Mouse (Mus musculus) right cerebral cortex, postnatal 10 days (tissue): ENCODE results near the gene Gabarapl1.

Experiments used
- DNase-seq, 2 experiments: peaks; one replicate each; pipeline ENCODE4 v3.0.0; 2021; ENCODE audit warnings: low spot score in 2 of 2

Gabarapl1 gene

GRCm38 (mm10) chr6:129535723-129536122, 2.8 kb downstream of the Gabarapl1 start:
- DNase-seq: no peak

- no peak for DNase-seq
These were observed 5.6 kb downstream of the Gabarapl1 start for GRCm38 (mm10) chr6:129538555-129538954.

GRCm38 (mm10) chr6:129541931-129542330, 9.0 kb downstream of the Gabarapl1 start:
- DNase-seq: peak in 1 of 2 experiments; percentile 57

- no peak for DNase-seq
These were observed 9.6 kb downstream of the Gabarapl1 start for GRCm38 (mm10) chr6:129542540-129542939.

DNA sequence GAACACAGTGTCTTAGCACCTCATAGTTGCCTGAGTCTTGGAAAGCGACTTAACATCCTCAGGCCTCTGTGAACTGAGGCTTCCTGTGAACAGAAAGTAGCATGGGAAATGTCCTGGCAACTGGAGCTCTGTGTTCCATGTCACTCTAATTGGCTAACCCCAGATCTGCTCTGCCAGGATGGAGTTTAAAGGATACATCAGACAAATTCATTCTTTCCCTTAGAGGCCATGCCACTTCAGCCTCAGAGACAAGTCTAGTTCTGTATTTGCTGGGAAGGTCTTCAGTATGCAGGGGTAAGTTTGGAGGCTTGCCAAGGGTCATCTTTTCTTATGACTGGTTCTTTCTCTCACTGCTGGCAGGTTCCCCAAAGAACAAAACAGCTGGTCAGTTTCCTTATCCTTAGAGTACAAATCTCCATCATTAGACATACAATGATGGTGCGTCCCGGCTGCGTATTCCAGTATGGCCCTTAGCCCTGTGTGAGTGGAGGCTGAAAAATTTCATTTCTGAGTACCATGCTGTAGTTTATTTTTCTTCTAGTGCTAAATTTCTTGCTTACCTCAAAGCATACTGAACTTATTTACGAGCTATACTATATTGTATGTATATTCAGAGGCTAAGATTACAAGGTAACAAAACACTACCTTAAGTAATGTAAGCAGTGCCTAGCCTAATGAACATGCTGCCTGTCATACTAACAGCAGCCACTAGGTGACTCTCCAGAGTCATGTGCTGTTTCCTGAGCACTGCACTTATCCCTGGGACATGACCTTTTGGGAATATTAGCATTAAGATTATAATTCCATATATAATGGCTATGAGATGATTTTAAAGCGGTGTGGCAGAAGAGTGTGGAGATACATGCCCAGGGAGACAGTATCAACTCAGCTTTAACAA, 11.0 kb downstream of the Gabarapl1 start:
- peak; percentile 83 for DNase-seq

DNA sequence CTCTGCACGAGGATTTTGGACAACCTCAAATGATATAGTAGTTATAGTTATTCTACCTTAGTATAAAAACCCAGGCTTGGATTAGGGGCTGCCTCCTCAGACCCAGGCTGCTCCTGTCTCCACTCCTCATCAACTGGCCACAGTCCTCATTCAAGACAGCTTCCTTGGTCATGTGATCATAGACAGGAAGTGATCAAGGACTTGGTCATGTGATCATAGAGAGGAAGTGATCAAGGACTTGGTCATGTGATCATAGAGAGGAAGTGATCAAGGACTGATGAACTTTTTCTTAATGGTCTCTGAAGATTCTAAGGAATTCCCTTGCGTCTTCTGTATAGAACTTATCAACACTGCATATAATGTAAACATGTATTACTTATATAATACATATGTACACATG, 14.3 kb downstream of the Gabarapl1 start:
- no peak for DNase-seq

DNA sequence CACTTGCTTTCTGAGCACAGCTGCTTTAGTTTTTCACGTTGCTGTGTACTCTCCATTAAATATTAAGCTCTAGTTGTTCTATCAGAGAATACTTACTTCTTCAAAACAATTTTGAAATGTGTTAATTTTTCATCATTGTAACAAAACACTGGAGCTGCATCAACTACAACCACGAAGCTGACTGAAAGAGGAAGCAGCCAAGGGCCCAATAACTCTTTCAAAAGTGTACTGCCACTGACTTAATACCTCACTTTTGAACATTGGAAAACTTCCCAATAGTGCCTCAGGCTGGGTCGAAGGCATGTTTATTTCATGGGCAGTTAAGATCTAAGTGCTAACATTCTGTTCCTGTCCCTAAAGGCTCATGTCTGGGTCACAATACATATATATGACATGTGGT, 15.0 kb downstream of the Gabarapl1 start:
- DNase-seq: no peak

DNA sequence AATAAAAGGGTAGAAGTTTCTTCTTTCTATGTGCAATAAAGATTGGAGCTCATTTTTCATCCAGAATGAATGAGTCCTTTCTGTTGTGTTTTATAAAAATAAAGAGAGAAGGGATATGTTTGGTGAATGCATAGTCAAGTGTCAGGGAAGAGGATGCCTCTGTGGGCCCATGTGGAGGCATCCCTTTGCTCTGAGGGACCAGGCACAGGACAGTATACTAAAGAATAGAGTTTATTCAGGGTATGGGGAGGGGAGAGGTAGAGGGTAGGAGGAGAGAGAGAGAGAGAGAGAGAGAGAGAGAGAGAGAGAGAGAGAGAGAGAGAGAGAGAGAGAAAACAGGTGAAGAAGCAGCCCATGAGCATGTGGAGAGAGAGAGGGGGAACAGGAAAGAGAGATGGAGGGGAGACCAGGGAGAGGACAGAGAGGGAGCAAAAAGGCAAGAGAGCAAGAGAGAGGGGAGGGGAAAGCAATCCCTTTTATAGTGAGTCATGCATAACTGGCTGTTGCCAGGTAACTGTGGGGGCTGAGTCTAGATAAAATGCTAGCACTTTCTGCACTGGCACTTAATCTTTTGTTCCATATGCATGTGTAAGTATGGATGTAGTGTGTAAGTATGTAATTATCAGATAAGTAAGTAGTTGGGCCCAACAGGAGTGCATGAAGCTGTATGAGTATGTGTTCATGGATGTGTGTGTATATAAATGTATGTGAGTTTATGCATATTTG, 24.5 kb downstream of the Gabarapl1 start:
- DNase-seq: no peak

GRCm38 (mm10) chr6:129558946-129559640, 26.1 kb downstream of the Gabarapl1 start:
- DNase-seq: peak; percentile 75 to 85

- no peak for DNase-seq
These were observed 26.7 kb downstream of the Gabarapl1 start for GRCm38 (mm10) chr6:129559641-129560027.

DNA sequence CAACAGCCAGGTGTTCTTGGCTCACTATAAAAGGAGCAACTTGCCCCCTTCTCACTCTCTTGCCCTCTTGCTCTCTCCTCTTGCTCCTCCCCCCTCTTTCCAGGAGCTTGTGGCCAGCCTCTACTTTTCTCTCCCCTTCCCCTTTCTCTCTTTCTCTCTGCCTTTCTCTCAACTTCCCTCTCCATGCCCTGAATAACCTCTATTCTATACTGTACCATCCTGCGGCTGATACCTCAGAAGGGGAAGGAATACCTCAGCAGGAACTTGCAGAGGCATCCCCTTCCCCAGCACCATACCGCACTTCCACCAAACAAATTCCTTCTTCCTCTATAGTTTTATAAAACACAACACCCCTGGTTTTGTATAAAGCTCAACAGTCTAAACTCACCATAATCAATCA, 32.3 kb downstream of the Gabarapl1 start:
- DNase-seq: no peak

DNA sequence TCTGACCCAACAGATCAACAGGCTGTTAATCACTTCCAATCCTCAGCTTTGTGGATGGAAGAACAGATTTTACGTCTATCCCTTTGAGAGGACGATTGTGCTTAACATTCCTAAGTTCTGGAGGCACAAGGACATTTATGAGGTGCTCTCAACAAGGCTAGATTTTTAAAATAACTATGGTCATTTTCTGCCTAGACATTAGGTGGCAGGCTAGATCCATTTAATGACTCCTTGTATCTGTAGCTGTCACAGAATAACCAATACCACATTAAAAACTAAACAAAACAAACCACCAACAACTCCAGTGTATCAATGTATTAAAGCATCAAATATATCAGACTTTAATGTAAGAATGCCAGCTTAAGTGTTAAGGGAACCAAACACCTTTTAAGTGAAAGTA, 42.4 kb downstream of the Gabarapl1 start:
- DNase-seq: no peak

- DNase-seq: no peak
These were observed 44.6 kb downstream of the Gabarapl1 start, which contains the start of gene Klre1 for GRCm38 (mm10) chr6:129577605-129578004. TSS of gene Klre1 (plus strand) at chr6:129577905.

- DNase-seq: no peak
These were observed 48.3 kb downstream of the Gabarapl1 start for GRCm38 (mm10) chr6:129581274-129581673.

DNA sequence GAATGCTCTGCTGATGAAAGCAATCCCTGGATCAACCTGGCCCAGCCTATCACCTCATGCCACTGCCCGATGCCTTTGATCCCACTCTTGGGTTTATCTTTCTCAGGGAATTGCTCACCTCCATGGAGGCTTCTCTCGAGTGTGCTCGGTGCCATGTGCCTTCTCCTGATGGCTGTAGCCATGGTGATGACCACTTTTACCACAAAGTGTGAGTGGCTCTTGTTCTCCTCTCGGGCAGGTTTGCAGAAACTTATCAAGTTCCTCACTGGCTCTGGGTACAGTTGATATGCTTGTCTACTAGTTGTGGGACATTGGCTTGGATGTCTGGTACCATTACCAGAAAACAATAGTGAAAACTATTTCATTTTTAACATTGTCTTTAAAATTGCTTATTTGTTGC, 48.9 kb downstream of the Gabarapl1 start:
- DNase-seq: no peak

DNA sequence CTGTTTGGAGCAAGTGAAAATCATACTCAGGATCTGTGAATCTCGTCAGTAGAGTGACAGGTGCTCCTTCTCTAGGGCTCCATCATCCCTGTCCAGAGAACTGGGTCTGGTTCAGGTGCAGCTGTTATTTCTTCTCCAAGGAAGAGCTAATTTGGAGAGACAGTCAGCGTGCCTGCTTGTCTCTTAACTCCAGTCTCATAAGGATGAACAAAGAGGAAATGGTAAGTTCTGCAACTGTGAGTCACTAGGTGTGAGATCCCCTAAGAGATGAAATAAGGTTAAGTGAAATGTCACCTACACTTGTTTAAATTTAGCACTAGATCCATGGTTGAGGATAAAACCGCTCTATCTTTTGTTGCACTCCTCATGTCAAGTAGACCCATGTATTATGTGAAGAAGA, 50.1 kb downstream of the Gabarapl1 start:
- no peak for DNase-seq

DNA sequence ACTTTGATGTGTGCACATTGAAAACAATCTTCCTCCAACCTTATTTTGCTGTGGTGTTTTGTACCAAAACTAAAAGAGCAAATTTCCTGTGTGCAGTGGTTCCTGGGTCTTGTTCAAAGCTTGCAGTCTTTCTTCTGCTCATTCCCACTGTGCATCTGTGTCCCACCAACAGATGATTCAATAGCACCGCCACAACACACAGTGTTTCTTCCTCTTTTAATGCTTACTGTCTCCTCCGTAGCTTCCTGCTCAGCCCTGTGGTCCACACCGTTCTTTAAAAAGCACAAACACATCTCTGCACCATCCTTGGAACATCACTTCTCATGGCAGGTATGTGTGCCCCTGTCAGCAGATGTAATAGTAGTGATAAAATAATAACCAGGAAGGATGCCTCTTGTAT, 58.5 kb downstream of the Gabarapl1 start, which contains the start of gene Klrd1:
Gene Klrd1 (plus strand): TSS at position 275 of the 400 bp plus-strand sequence.
- DNase-seq: no peak
